Mouse (Mus musculus): ENCODE results near the gene Dcst2. TPM values are rescaled to one million over a fixed set of nuclear protein-coding genes. Genes with fewer than 3 reads are reported as not detected.

Dcst2 gene
- total RNA-seq, 2 experiments from 2014 or later, result 0.29 to 0.77 TPM

DNA sequence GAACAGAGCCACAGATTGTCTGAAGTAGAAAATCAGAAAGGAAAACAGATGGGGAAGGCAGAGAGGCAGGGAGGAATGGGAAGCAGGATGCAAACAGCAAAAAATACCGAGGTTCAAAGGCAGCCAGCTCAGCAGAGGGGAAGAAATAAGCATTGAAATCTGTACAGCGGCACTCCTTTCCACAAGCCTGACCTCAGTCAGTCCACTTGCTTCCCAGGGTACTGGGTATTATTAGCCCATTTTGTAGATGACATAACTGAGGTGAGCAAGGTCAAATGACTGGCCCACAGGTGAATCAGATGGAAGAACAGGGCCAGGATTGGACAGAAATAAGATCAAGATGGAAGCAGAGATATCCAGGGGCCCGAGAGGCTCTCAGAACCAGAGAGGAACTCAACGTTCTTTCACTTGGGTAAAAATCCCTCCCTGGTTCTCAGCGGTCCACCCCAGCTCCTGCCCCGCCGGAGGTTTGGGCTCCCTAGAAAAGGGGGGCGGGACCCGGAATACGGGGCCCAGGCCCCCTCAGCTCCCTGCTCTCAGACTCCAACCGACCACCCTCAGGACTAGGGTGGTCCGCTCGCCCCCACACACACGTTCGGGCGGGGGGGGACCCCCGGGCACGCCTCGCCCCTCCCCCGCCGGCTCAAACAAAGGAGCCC lies 24.6 kb upstream of the Dcst2 start:
- H3K27ac ChIP-seq, result peak overlapping the region; percentile 83
- peak in 1 of 2 experiments; percentile 54 for DNase-seq (ENCODE audit: low spot score in 2 of 2)
- TF ChIP-seq CTCF (conservative IDR thresholded peaks at IDR 0.05), result no peak
- H3K4me3 ChIP-seq, result peak overlapping the region; percentile 66

DNA sequence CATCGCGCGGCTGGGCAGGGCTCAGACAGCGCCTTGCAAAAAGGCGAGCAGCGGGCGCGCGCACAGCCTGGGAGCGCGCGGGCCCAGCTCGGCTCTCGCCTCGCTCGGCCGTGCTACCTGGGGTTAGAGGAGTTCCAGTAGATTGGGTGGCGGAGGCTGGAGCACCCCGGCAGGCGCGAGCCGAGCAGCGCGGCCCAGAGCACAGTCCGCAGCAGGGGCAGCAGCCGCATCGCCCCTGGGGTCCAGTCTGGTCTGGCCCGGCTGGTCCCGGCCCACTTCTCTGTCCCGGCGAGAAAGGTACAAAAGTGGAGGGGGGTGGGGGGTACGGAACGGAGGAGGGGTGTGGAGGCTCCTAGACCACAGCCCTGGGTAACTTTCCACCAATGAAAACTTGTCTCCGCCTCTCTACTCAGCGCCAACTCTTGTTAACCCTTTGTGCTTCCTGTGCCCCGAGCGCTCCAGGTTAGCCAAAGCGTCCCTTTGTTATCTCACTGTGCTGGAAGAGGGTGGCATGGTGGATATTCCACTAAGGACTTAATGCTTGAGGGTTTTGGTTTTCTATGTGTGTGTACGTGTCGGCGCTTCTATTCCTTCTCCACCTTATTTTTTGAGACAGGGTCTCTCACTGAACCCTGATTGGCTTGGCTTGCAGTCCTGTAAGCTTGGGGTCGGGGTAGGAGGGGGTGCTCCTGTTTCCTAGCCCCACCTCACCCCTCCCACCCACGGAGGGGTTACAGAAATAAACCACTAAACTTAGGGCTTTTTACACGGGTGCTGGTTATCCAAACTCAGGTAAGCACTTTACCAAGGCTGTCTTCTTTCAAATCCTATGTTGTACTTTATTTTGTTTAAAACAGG lies 23.8 kb upstream of the Dcst2 start, which contains the start of gene Efna4:
Efna4 (minus strand) TSS at position 308 of the 858 bp plus-strand sequence.
- no peak for DNase-seq (ENCODE audit: low spot score in 2 of 2)
- Histone ChIP-seq H3K4me3 (peak within 1 kb of the TSS; percentile 66), H3K27ac (peak within 1 kb of the TSS; percentile 83)
- TF ChIP-seq CTCF (conservative IDR thresholded peaks at IDR 0.05), result no peak

DNA sequence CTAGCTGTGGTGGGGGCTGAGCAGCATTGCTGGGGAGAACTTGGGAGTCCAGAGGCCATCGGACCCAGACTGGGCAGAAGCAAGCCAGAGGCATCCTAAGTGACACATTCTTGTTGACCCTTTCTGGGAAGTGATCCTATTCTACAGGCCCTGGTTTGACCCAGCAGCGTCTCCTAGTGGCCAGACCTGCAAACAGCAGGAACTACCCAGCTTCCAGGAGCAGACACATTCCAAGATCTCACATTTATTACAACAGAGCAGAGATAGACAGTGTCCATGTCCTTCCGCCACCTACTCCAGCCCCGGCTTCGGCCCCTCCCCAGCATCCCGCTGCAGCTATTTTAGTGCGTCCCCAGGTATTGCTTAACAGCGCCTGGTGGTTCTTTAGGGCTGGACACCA lies 22.4 kb upstream of the Dcst2 start:
- peak; percentile 97 for TF ChIP-seq CTCF (conservative IDR thresholded peaks at IDR 0.05)
- DNase-seq (ENCODE audit: low spot score in 2 of 2), result peak; percentile 72 to 76
- Histone ChIP-seq H3K4me3 (no peak overlapping the region), H3K27ac (no peak overlapping the region)

DNA sequence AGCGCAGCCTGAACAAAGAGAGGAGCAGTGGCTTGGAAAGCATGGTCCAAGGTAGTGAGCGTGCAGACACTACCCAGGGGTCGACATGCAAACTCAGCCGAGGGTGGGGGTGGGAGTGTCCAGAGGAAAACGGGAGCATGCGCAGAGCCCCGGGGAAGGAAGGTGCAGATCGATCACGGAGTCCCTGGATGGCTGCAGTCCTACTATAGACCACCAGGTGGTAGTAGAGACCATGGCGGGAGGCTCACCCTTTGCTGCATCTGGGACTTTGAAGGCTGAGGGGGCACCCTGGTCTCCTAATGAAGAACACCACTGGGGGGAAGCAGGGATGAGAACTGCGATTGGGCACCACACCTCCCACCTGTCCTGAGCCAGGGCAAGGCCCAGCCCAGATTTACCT lies 21.3 kb upstream of the Dcst2 start:
- TF ChIP-seq CTCF (conservative IDR thresholded peaks at IDR 0.05), result peak; percentile 93
- DNase-seq (ENCODE audit: low spot score in 2 of 2), result peak; percentile 74 to 93
- Histone ChIP-seq H3K4me3 (no peak overlapping the region), H3K27ac (no peak overlapping the region)

DNA sequence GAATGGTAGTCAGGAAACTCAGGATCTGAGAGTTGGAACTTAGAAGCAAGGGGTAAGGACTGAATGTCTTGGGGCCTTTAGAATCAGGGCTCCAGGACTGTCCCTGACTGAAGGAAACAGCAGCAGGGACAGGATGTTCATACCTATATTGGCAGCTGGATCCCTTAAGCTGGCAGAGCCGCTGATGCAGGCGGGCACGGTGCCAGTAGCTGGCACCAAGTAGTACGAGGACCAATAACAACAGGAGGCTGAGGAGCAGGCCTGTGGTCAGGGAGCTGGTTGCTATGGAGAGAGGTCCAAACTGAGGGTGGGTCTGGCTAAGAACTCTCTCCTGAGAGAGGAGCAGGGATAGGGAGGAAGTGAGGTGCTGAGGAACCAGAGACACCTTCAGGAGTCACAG lies 20.0 kb upstream of the Dcst2 start:
- no peak for TF ChIP-seq CTCF (conservative IDR thresholded peaks at IDR 0.05)
- Histone ChIP-seq H3K27ac (0 out of 2 replicates have a peak overlapping the region, but pooled peaks have one; percentile 18), H3K4me3 (no peak overlapping the region)
- no peak for DNase-seq (ENCODE audit: low spot score in 2 of 2)

DNA sequence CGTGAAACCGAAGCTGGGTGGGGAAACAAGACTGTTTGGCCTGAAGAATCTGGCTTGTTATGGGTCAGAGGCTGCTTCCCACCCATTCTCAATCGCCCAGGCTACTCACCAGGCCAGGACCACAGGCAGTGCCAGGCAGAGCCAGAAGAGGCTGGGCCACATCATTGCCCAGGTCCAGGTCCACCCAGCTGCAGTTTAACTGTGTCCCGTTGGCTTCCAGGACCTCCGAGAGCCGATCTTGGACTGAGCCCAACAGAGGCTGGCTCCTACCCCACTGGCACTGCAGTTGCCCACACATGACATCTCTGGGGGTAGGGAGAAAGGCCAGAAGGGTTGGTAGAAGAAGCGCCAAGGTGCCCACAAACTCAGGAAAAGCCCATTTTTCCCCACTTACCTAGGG lies 18.5 kb upstream of the Dcst2 start:
- Histone ChIP-seq H3K4me3 (no peak overlapping the region), H3K27ac (no peak overlapping the region)
- DNase-seq (ENCODE audit: low spot score in 2 of 2), result no peak
- TF ChIP-seq CTCF (conservative IDR thresholded peaks at IDR 0.05), result no peak

DNA sequence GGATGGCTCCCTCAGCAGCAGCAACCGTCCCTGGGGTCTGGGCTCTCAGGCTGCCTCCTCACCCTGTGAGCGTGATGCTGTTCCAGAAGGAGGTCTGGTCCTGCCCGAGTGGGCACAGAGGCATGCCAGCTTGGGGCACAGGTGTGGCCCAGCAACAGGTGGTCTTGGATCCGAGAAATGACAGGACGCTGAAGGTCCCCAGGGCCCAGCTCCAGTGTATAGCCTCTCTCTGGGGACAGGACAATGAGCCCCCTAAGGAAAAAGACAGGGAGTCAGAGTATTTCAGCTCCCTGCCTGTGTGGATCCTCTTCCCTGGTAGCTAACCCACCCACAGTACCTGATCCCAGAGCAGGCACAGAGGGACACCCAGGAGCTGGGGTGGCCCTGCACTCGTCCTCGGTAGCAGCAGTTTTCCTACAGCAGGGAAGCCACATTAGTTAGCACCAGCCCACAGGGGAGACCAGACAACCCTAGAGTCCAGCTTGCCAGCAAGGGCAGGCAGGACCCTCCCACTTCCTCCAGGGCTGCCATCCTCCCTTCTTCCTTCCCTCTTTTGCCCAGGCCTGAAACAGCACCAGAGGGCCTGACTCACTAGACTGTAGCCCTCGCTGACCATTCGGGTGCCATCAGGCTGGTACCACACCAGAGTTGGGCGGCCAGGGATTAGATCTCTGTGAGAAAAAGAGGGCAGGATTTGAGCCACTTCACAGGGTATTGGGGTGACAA lies 14.8 kb upstream of the Dcst2 start:
- Histone ChIP-seq H3K4me3 (no peak overlapping the region), H3K27ac (no peak overlapping the region)
- no peak for TF ChIP-seq CTCF (conservative IDR thresholded peaks at IDR 0.05)
- DNase-seq (ENCODE audit: low spot score in 2 of 2), result no peak

DNA sequence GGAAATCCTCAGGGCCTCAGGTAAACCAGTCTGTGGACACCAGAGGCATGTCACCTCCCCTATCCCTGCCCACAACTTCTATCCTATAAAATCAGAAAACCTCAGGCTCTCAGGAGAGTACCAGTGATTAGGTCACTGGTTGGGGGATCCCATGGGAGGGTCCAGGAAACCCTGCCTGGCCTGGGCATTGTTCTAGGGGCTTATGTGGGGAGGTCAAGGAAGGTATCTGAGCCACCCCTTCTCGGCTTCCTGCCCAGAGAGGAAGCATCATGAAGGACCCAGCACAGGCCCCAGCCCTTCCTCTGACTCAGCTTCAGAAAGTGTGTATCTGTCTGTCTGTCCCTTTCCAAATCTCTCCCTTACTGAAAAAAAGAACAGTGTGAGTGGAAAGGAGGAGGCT lies 13.9 kb upstream of the Dcst2 start:
- no peak for TF ChIP-seq CTCF (conservative IDR thresholded peaks at IDR 0.05)
- H3K27ac ChIP-seq, result peak overlapping the region; percentile 95; the same call in 1 of the 2 replicates
- no peak overlapping the region for H3K4me3 ChIP-seq
- DNase-seq (ENCODE audit: low spot score in 2 of 2), result no peak

DNA sequence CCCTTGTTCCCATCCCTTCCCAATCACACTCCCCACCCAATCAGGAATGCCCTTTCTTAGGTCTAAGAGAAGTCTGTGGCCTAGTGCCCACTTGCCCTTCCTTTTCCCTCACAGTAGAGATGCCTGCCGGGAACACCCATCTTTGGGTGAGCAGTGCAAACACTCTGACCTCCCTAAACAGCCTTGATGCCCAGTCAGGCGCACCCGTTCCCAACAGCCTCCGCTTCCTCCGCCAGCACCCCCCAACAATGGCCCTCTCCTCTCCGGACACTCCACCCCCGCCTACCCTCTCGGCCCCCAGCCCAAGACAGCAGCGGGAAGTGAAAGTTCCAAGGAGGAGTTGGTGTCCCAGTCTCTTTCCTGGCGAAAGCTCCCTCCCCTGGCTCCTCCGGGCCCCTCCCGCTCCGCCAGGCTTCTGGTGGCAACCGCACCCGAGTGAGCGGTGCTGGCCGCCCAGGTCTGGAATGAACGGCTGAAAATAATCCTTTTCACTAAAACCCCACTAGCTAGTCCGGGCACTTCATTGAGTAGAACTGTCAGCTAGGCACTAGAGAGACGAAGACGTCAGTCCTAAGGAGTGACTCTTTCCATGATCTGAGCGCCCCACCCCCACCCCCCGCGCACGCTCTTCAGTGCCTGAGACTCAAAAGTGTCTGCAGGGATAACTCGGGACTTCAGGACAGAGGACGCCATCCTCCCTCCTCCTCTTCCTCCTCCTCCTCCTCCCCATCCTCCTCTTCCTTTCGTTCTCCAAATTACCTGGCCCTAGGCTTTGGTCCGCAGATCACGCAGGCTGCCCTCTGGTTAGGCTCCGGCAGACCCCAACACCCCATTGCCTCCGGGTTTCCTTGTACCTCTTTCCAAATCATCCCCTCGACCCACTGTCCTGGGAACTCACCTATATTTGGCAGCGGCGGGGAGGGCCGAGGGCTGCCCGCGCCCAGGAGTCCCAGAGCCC lies 12.6 kb upstream of the Dcst2 start:
- no peak for TF ChIP-seq CTCF (conservative IDR thresholded peaks at IDR 0.05)
- peak overlapping the region; percentile 76 for H3K4me3 ChIP-seq
- H3K27ac ChIP-seq, result peak overlapping the region; percentile 95
- no peak for DNase-seq (ENCODE audit: low spot score in 2 of 2)

DNA sequence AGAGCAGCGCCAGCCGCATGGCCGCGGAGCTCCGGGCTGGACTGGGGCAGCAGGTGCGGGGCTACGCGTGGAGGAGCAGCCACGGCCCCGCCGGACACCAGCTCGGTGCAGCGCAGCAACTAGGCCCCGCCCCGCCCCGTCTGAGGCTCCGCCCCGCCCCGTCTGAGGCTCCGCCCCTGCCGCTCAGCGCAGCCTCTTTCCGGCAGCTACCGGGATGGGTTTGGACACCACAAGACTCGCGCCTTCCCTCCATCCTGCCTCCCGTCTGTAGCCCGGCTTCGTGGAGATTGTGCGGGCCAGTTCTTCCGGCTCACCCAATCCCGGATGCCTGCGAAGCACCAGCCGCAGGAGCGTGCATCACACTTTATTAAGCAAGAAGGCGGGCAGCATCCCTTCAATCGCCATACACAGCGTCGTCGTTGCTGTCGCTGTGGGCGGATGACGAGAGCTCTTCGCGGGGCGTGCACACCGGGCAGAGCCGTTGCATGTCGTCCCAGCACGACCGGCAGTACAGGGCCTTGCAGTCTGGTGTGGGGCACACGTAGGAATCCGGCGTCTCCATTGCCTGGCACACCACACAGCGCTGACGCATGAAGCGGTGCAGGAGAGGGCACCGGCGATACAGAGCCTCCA lies 11.8 kb upstream of the Dcst2 start, which contains the start of gene Adam15:
Adam15 (minus strand) TSS at position 128 of the 633 bp plus-strand sequence.
- Histone ChIP-seq H3K4me3 (peak within 1 kb of the TSS; percentile 76), H3K27ac (peak within 1 kb of the TSS; percentile 95)
- no peak for TF ChIP-seq CTCF (conservative IDR thresholded peaks at IDR 0.05)
- peak; percentile 89 to 92 for DNase-seq (ENCODE audit: low spot score in 2 of 2)

DNA sequence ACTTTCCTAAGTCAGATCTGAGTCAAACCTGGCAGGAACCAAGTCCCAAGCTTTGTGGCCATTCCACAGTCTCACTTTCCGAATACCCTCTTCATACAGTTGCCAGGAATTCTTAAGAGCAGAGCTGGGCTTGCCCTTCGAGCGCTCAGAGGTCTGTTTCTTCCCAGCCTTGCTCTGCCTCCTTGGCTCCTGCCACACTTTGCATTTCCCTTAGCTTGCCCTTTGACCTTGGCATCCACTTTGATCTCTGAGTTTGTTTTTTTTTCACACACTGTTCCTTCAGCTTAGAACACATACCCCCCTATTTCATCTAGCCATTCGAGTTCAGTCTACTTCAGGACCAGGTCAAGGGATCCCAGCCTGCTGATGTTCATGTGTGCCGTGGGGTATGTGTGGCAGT lies 10.5 kb upstream of the Dcst2 start:
- no peak for DNase-seq (ENCODE audit: low spot score in 2 of 2)
- H3K27ac ChIP-seq, result no peak overlapping the region
- no peak for TF ChIP-seq CTCF (conservative IDR thresholded peaks at IDR 0.05)
- H3K4me3 ChIP-seq, result no peak overlapping the region

All from layer of hippocampus, adult 2 months (tissue).